Mouse (Mus musculus) CH12.LX (cell line): Measurements from ENCODE around the gene Rap1gap.

Source experiments
- CTCF ChIP-seq, 2 experiments: IDR thresholded peaks in 1 of 2; conservative IDR thresholded peaks in 1 of 2; 2 replicates each; pipeline ENCODE4 v1.5.1; 2011 to 2012; ENCODE audit warnings: low read depth in 2 of 2, low read length in 2 of 2, improper control_type of control experiment in 1 of 2, inconsistent platforms in 1 of 2, mild to moderate bottlenecking in 1 of 2, moderate library complexity in 1 of 2
- EP300 ChIP-seq: IDR thresholded peaks from 2 replicates; pipeline ENCODE4 v1.6.1; 2011; ENCODE audit warnings: low read length, improper control_type of control experiment
- JUND ChIP-seq: conservative IDR thresholded peaks from 2 replicates; pipeline ENCODE4 v1.6.1; 2011; ENCODE audit warnings: low read depth, low read length, improper control_type of control experiment
- KAT2A ChIP-seq: IDR thresholded peaks from 2 replicates; pipeline ENCODE4 v1.6.1; 2012; ENCODE audit warnings: low read length, improper control_type of control experiment, inconsistent platforms; ENCODE audit not compliant: insufficient replicate concordance
- MAFK ChIP-seq: IDR thresholded peaks from 2 replicates; pipeline ENCODE4 v1.6.1; 2011; ENCODE audit warnings: low read length, improper control_type of control experiment; ENCODE audit not compliant: insufficient replicate concordance
- MAX ChIP-seq: IDR thresholded peaks from 2 replicates; pipeline ENCODE4 v1.6.1; 2011; ENCODE audit warnings: low read length, improper control_type of control experiment
- MYC ChIP-seq: IDR thresholded peaks from 2 replicates; pipeline ENCODE4 v1.6.1; 2011; ENCODE audit warnings: low read depth, mild to moderate bottlenecking, improper control_type of control experiment, low read length
- NELFE ChIP-seq: IDR thresholded peaks from 2 replicates; pipeline ENCODE4 v1.6.1; 2011; ENCODE audit warnings: low read depth, low read length, improper control_type of control experiment
- POLR2A ChIP-seq: IDR thresholded peaks from 2 replicates; pipeline ENCODE4 v1.6.1; 2011; ENCODE audit warnings: low read depth, mild to moderate bottlenecking, improper control_type of control experiment, low read length
- SMC3 ChIP-seq: IDR thresholded peaks from 2 replicates; pipeline ENCODE4 v1.6.1; 2011; ENCODE audit warnings: low read depth, low read length, improper control_type of control experiment
- USF1 ChIP-seq: IDR thresholded peaks from 2 replicates; pipeline ENCODE4 v1.6.1; 2014; ENCODE audit warnings: low read depth, mild to moderate bottlenecking, inconsistent platforms, low read length, improper control_type of control experiment
- ZC3H11A ChIP-seq: IDR thresholded peaks from 2 replicates; pipeline ENCODE4 v1.6.1; 2012; ENCODE audit warnings: low read depth, mild to moderate bottlenecking, inconsistent platforms, low read length, improper control_type of control experiment
- ZMIZ1 ChIP-seq: IDR thresholded peaks from 2 replicates; pipeline ENCODE4 v1.6.1; 2012; ENCODE audit warnings: low read depth, mild to moderate bottlenecking, inconsistent platforms, low read length, improper control_type of control experiment

DNA sequence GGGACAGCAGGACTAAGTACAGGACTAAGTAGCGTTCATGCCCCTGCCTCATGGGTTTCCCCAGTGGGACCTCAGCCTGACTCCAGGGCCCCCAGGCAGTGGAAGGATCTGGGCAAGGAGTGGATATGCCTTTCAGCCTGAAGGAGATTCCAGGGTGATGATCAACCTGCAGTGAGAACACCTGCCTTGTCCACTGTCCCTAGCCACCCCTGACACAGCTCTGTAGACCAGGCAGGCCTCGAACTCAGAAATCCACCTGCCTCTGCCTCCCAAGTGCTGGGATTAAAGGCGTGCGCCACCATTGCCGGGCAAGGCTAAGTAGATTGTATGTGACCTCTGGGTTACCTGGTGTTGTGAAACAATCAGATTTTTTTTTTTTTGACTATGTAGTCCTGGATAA is 1.3 kb downstream of the Rap1gap start:
- TF ChIP-seq MAX (no peak), ZMIZ1 (no peak), JUND (no peak), POLR2A (no peak), ZC3H11A (no peak), CTCF (conservative IDR thresholded peaks at IDR 0.05 in 1 of 2, IDR thresholded peaks at IDR 0.05 in 1 of 2; ENCODE audit: low read depth in 2 of 2, low read length in 2 of 2) (no peak), USF1 (no peak), MAFK (no peak), MYC (no peak), SMC3 (no peak), EP300 (no peak), NELFE (no peak), KAT2A (no peak)
